Mouse (Mus musculus) CH12.LX (cell line): ENCODE measurements around the gene Fam19a5. TPM values are rescaled to one million over a fixed set of nuclear protein-coding genes. Genes with fewer than 3 reads are reported as not detected.

Experiments
- DNase-seq: peaks from one replicate; pipeline ENCODE4 v3.0.0-alpha.2; 2013; ENCODE audit errors: extremely low read depth
- H3K27ac ChIP-seq: 2 replicates; pipeline ENCODE4 v1.5.1; 2012; ENCODE audit warnings: low read depth, mild to moderate bottlenecking, control low read depth, moderate library complexity; ENCODE audit not compliant: insufficient read depth
- H3K27me3 ChIP-seq: replicated peaks from 2 replicates; pipeline ENCODE3; 2012; ENCODE audit warnings: inconsistent platforms
- H3K36me3 ChIP-seq, 2 experiments: replicated peaks in 1 of 2; 2 replicates each; pipeline versions ENCODE3 to v1.6.1; 2012; ENCODE audit warnings: inconsistent platforms in 1 of 2, low read length in 1 of 2, mild to moderate bottlenecking in 1 of 2, mixed read lengths in 1 of 2, moderate library complexity in 1 of 2; ENCODE audit not compliant: control insufficient read depth in 1 of 2, insufficient read depth in 1 of 2
- H3K4me1 ChIP-seq, 2 experiments: 2 replicates each; pipeline ENCODE4 v1.6.1; 2012; ENCODE audit warnings: inconsistent platforms in 1 of 2, moderate library complexity in 1 of 2; ENCODE audit not compliant: insufficient read depth in 2 of 2, control insufficient read depth in 1 of 2
- H3K4me2 ChIP-seq: 2 replicates; pipeline ENCODE4 v1.6.1; 2012; ENCODE audit warnings: low read depth, mild to moderate bottlenecking, control low read depth; ENCODE audit not compliant: poor library complexity, insufficient read depth, severe bottlenecking
- H3K4me3 ChIP-seq, 3 experiments: fragments of 150-350 bp in 1 of 3; sonication (generic) in 1 of 3; replicated peaks in 1 of 3; 2 replicates each; pipeline versions ENCODE3 to v1.5.1; 2011 to 2012; ENCODE audit warnings: low read depth in 2 of 3, low read length in 2 of 3, mild to moderate bottlenecking in 2 of 3, moderate library complexity in 2 of 3, control low read depth in 1 of 3, improper control_type of control experiment in 1 of 3, inconsistent platforms in 1 of 3, mixed read lengths in 1 of 3; ENCODE audit not compliant: poor library complexity in 1 of 3
- H3K79me2 ChIP-seq: replicated peaks from 2 replicates; pipeline ENCODE4 v1.6.1; 2012; ENCODE audit warnings: mild to moderate bottlenecking, moderate library complexity; ENCODE audit not compliant: control insufficient read depth, poor library complexity, insufficient read depth, severe bottlenecking; ENCODE audit errors: extremely low read depth
- H3K9ac ChIP-seq: 2 replicates; pipeline ENCODE4 v1.6.1; 2012; ENCODE audit warnings: low read depth, mild to moderate bottlenecking, control low read depth, moderate library complexity; ENCODE audit not compliant: insufficient read depth
- H3K9me3 ChIP-seq: replicated peaks from 2 replicates; pipeline ENCODE3; 2012; ENCODE audit warnings: low read length, inconsistent platforms, mixed read lengths
- CHD1 ChIP-seq: IDR thresholded peaks from 2 replicates; pipeline ENCODE4 v1.6.1; 2012; ENCODE audit warnings: low read depth, low read length, improper control_type of control experiment, inconsistent platforms
- EP300 ChIP-seq: IDR thresholded peaks from 2 replicates; pipeline ENCODE4 v1.6.1; 2011; ENCODE audit warnings: low read length, improper control_type of control experiment
- MAX ChIP-seq: IDR thresholded peaks from 2 replicates; pipeline ENCODE4 v1.6.1; 2011; ENCODE audit warnings: low read length, improper control_type of control experiment
- MAZ ChIP-seq: IDR thresholded peaks from 2 replicates; pipeline ENCODE4 v1.6.1; 2012; ENCODE audit warnings: low read depth, mild to moderate bottlenecking, inconsistent platforms, low read length, improper control_type of control experiment, moderate library complexity
- POLR2A ChIP-seq: IDR thresholded peaks from 2 replicates; pipeline ENCODE4 v1.6.1; 2011; ENCODE audit warnings: low read depth, mild to moderate bottlenecking, improper control_type of control experiment, low read length
- SMC3 ChIP-seq: IDR thresholded peaks from 2 replicates; pipeline ENCODE4 v1.6.1; 2011; ENCODE audit warnings: low read depth, low read length, improper control_type of control experiment
- UBTF ChIP-seq: IDR thresholded peaks from 2 replicates; pipeline ENCODE4 v1.6.1; 2012; ENCODE audit warnings: low read depth, mild to moderate bottlenecking, inconsistent platforms, low read length, improper control_type of control experiment, moderate library complexity
- ZNF384 ChIP-seq: IDR thresholded peaks from 2 replicates; pipeline ENCODE4 v1.6.1; 2012; ENCODE audit warnings: low read depth, low read length, improper control_type of control experiment, inconsistent platforms
- dilution Hi-C: fragments of 300-500 bp; cut with MboI; formaldehyde crosslinking; loops from 2 replicates; pipeline ENCODE4 v1.14.3; 2020; ENCODE audit warnings: low sequenced_read_pairs; ENCODE audit not compliant: extremely low pct_unique_long_range_greater_than_20kb, extremely low pct_ligation_motif_present
- in situ Hi-C: fragments of 300-500 bp; cut with MboI; formaldehyde crosslinking; loops from 3 replicates; pipeline ENCODE4 v1.14.3; 2019; ENCODE audit warnings: low sequenced_read_pairs, low pct_ligation_motif_present, low pct_unique_long_range_greater_than_20kb, mixed read lengths
- polyA plus RNA-seq: library from polyadenylated mRNA; unstranded; fragments of >175 nt; gene quantifications from 2 replicates; pipeline ENCODE4 v1.2.1, GENCODE M21; 2012; ENCODE audit warnings: low read depth; ENCODE audit not compliant: insufficient read length
- total RNA-seq, 2 experiments: library from RNA; depleted of rRNA; stranded (reverse); fragments of 300-350 nt in 1 of 2; fragments of >200 nt in 1 of 2; gene quantifications; 2 replicates each; pipeline ENCODE4 v1.2.3; 2012 to 2014

The Fam19a5 gene
- total and polyA plus RNA-seq, 3 experiments = not detected

DNA sequence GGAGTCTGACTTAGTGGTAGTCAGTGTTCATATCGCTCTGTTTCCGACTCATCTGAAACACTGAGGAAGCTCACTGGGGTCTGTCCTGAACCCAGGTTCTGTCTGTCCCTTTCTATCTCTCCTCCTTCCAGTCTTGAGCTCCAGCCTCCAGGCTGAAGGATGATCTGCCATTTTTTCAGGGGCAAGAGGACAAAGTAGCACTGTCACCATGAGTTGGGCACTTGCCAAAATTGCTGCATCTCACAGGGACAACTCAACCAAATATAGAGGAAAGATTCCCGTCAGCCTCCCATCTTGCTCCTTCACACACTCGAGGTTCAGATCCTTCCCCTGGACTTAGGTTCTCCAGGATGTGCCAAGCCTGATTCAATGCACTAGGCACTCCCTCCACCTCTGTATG lies 14.8 kb upstream of the Fam19a5 start:
- H3K4me2 ChIP-seq = no peak overlapping the region
- no peak for TF ChIP-seq EP300
- no peak for TF ChIP-seq CHD1
- no peak for TF ChIP-seq ZNF384
- no peak for TF ChIP-seq SMC3
- TF ChIP-seq POLR2A = no peak
- H3K9me3 ChIP-seq = peaks cover 75% of the 10 kb centered on the region
- in situ Hi-C loops (no loop called here), dilution Hi-C loops (no loop called here)
- no peaks in the 10 kb centered on the region for H3K4me1 ChIP-seq
- H3K27ac ChIP-seq = no peak overlapping the region
- H3K27me3 ChIP-seq = no peaks in the 10 kb centered on the region
- no peaks in the 10 kb centered on the region for H3K36me3 ChIP-seq
- H3K79me2 ChIP-seq = no peaks in the 10 kb centered on the region
- no peak overlapping the region for H3K9ac ChIP-seq
- DNase-seq = no peak
- H3K4me3 ChIP-seq = no peak overlapping the region

GRCm38 (mm10) chr15:87541656-87542055 lies 2.4 kb upstream of the Fam19a5 start:
- DNase-seq = no peak
- H3K4me3 ChIP-seq = no peak overlapping the region
- in situ Hi-C loops (no loop called here), dilution Hi-C loops (no loop called here)
- no peak overlapping the region for H3K4me2 ChIP-seq
- no peak for TF ChIP-seq ZNF384
- H3K9me3 ChIP-seq = peaks cover 87% of the 10 kb centered on the region
- H3K9ac ChIP-seq = no peak overlapping the region
- no peaks in the 10 kb centered on the region for H3K4me1 ChIP-seq
- no peaks in the 10 kb centered on the region for H3K27me3 ChIP-seq
- H3K27ac ChIP-seq = no peak overlapping the region
- no peaks in the 10 kb centered on the region for H3K36me3 ChIP-seq
- no peaks in the 10 kb centered on the region for H3K79me2 ChIP-seq

DNA sequence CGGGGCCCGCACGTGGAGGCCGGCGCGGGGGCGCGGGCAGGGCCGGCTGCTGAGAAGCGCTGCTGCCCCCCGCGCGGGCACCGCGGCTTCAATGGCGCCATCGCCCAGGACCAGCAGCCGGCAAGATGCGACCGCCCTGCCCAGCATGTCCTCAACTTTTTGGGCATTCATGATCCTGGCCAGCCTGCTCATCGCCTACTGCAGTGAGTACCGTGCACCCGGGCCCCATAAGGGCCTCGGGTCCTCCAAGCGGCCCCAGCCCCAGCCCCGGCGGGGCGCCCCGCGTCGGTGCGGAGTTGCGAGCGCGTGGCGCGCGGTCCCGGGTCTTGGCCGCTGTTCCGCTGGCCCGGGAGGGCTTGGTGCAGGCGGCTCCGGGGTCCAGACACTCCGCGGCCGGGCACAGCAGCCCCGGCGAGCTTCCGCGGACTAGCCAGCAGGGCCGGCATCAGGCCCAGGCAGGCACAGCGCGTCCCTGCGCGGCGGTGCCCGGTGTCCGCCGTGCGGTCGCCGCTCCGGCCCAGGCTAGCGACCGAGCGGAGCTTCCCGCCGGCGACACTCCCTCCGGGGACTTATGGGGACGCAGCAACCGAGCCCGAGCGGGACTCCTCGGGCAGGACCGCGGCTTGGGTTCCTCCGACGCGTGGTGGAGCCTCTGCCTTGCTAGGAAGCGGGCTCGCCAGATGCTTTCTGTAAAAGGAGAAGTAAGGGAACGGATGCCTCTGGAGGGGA lies 466 bp downstream of the Fam19a5 start:
- TF ChIP-seq MAX (no peak), UBTF (no peak), MAZ (no peak)
- no peak for DNase-seq
- H3K4me1 ChIP-seq = no peaks in the 10 kb centered on the region
- H3K4me3 ChIP-seq = no peak overlapping the region
- H3K4me2 ChIP-seq = no peak overlapping the region
- no peak overlapping the region for H3K9ac ChIP-seq
- no peaks in the 10 kb centered on the region for H3K27me3 ChIP-seq
- H3K27ac ChIP-seq = no peak overlapping the region
- H3K79me2 ChIP-seq = no peaks in the 10 kb centered on the region
- H3K36me3 ChIP-seq = no peaks in the 10 kb centered on the region
- in situ Hi-C loops (no loop called here), dilution Hi-C loops (no loop called here)
- H3K9me3 ChIP-seq = peaks cover 91% of the 10 kb centered on the region
